Comparison of ENCODE assay signal across 8 mouse cellular contexts in genomic region chr9:113990547-113991248, GRCm38 (mm10). TPM values are rescaled to one million over a fixed set of nuclear protein-coding genes. Genes with fewer than 3 reads are reported as not detected.
DNase-seq lines count a peak whose midpoint lies in the region; ATAC-seq lines count a peak whose summit lies in the region.

No protein-coding gene starts in this region.

- H3K9me3 ChIP-seq in heart, embryonic 14.5 days (ENCODE audit: control insufficient read depth, low read length), result no peaks in the 10 kb centered on the region
- no peaks in the 10 kb centered on the region for H3K9me3 ChIP-seq in liver, embryonic 13.5 days (replicated peaks)
- H3K9me3 ChIP-seq in neural tube, embryonic 11.5 days (ENCODE audit: control insufficient read depth, low read length), result no peaks in the 10 kb centered on the region
- no peaks in the 10 kb centered on the region for H3K9me3 ChIP-seq in stomach, embryonic 16.5 days (replicated peaks; ENCODE audit: control insufficient read depth, low read length)

- H3K27me3 ChIP-seq in heart, embryonic 14.5 days (ENCODE audit: control insufficient read depth, insufficient read depth, low read length), result no peaks in the 10 kb centered on the region
- H3K27me3 ChIP-seq in liver, embryonic 13.5 days, result no peaks in the 10 kb centered on the region
- H3K27me3 ChIP-seq in neural tube, embryonic 11.5 days (ENCODE audit: control insufficient read depth, insufficient read depth, low read length), result no peaks in the 10 kb centered on the region
- no peaks in the 10 kb centered on the region for H3K27me3 ChIP-seq in stomach, embryonic 16.5 days (ENCODE audit: control insufficient read depth, insufficient read depth, low read length)

- DNase-seq in CD4-positive, CD25-positive, alpha-beta regulatory T cell, adult 2 months (ENCODE audit: low read depth, low spot score), result peak; percentile 87
- peak; percentile 75 for DNase-seq in c-Kit-negative CD71-positive TER-119-positive erythroid progenitor cells, embryonic 14.5 days (ENCODE audit: low read depth, low spot score)
- peak; percentile 67 for DNase-seq in fibroblast of lung, adult 2 months (ENCODE audit: low read depth)
- peak; percentile 93 for DNase-seq in kidney, postnatal 10 days
- DNase-seq in liver, embryonic 13.5 days, result peak; percentile 72
- peak; percentile 85 for DNase-seq in neural tube, embryonic 11.5 days (ENCODE audit: low spot score)

- peak overlapping the region; percentile 3; a peak in 2 of 4 replicates for H3K4me3 ChIP-seq in heart, embryonic 14.5 days (ENCODE audit: control insufficient read depth in 1 of 2, insufficient read depth in 1 of 2, low read depth in 1 of 2, low read length in 2 of 2)
- peak overlapping the region; percentile 36 for H3K4me3 ChIP-seq in liver, embryonic 13.5 days (replicated peaks)
- H3K4me3 ChIP-seq in neural tube, embryonic 11.5 days (ENCODE audit: low read depth, low read length), result no peak overlapping the region
- peak overlapping the region; percentile 27 for H3K4me3 ChIP-seq in stomach, embryonic 16.5 days (replicated peaks; ENCODE audit: low read length)

- H3K9ac ChIP-seq in heart, embryonic 14.5 days (ENCODE audit: low read length), result peak overlapping the region; percentile 59; the same call in 1 of the 2 replicates
- peak overlapping the region; percentile 40 for H3K9ac ChIP-seq in liver, embryonic 13.5 days
- no peak overlapping the region for H3K9ac ChIP-seq in neural tube, embryonic 11.5 days (ENCODE audit: low read length)
- H3K9ac ChIP-seq in stomach, embryonic 16.5 days (ENCODE audit: low read length), result peak overlapping the region; percentile 19; the same call in 1 of the 2 replicates

- 22% methylated on average over 18 of the region's 18 CpGs for WGBS in heart, embryonic 14.5 days
- WGBS in liver, embryonic 13.5 days (ENCODE audit: insufficient replicate concordance), result 20% methylated on average over 18 of the region's 18 CpGs
- 27% methylated on average over 18 of the region's 18 CpGs for WGBS in neural tube, embryonic 11.5 days
- 22% methylated on average over 18 of the region's 18 CpGs for WGBS in stomach, embryonic 16.5 days

- no peaks in the 10 kb centered on the region for H3K36me3 ChIP-seq in heart, embryonic 14.5 days (ENCODE audit: control insufficient read depth, insufficient read depth, low read length)
- no peaks in the 10 kb centered on the region for H3K36me3 ChIP-seq in liver, embryonic 13.5 days
- H3K36me3 ChIP-seq in neural tube, embryonic 11.5 days (ENCODE audit: control insufficient read depth, insufficient read depth, low read length), result no peaks in the 10 kb centered on the region
- H3K36me3 ChIP-seq in stomach, embryonic 16.5 days (ENCODE audit: control insufficient read depth, insufficient read depth, low read length), result no peaks in the 10 kb centered on the region

- H3K4me1 ChIP-seq in heart, embryonic 14.5 days (ENCODE audit: control insufficient read depth in 2 of 2, insufficient read depth in 2 of 2, low read length in 2 of 2), result peaks cover 2 to 3% of the 10 kb centered on the region in 2 experiments; a peak in 2 of 4 replicates
- H3K4me1 ChIP-seq in liver, embryonic 13.5 days (replicated peaks), result peaks cover 11% of the 10 kb centered on the region
- H3K4me1 ChIP-seq in neural tube, embryonic 11.5 days (ENCODE audit: control insufficient read depth, insufficient read depth, low read length), result no peaks in the 10 kb centered on the region
- no peaks in the 10 kb centered on the region for H3K4me1 ChIP-seq in stomach, embryonic 16.5 days (ENCODE audit: control insufficient read depth, insufficient read depth, low read length)

- no peak for ATAC-seq in heart, embryonic 14.5 days (ENCODE audit: insufficient number of reproducible peaks, insufficient read depth, low FRiP score, low read depth)
- peak; percentile 80 for ATAC-seq in liver, embryonic 13.5 days (ENCODE audit: low read depth)
- peak; percentile 67 for ATAC-seq in neural tube, embryonic 11.5 days (ENCODE audit: insufficient read depth, low FRiP score, low TSS enrichment)
- ATAC-seq in stomach, embryonic 16.5 days (ENCODE audit: insufficient read depth, low FRiP score), result peak; percentile 75; the same call in 1 of the 2 replicates

- no peak overlapping the region for H3K27ac ChIP-seq in heart, embryonic 14.5 days (replicated peaks in 1 of 2; ENCODE audit: control insufficient read depth in 1 of 2, insufficient read depth in 1 of 2, low read depth in 2 of 2, low read length in 2 of 2)
- H3K27ac ChIP-seq in liver, embryonic 13.5 days, result no peak overlapping the region
- H3K27ac ChIP-seq in neural tube, embryonic 11.5 days (ENCODE audit: low read depth, low read length), result no peak overlapping the region
- no peak overlapping the region for H3K27ac ChIP-seq in stomach, embryonic 16.5 days (ENCODE audit: low read length)

- H3K4me2 ChIP-seq in heart, embryonic 14.5 days (ENCODE audit: low read length), result peak overlapping the region; percentile 67
- H3K4me2 ChIP-seq in liver, embryonic 13.5 days, result peak overlapping the region; percentile 60
- peak overlapping the region; percentile 6; the same call in 1 of the 2 replicates for H3K4me2 ChIP-seq in neural tube, embryonic 11.5 days (ENCODE audit: low read depth)
- peak overlapping the region; percentile 49 for H3K4me2 ChIP-seq in stomach, embryonic 16.5 days (ENCODE audit: low read depth, low read length)

RNA-seq across cellular contexts. Expression of gene Fbxl2, which starts 55.3 kb away (rescaled TPM):
- polyA plus RNA-seq in heart, embryonic 14.5 days (2014; fragmentation: Nextera tagmentation; extraction: Ambion mirVana), result 1.9 and 2.7 TPM in 2 replicates
- 0.80 TPM in 2 replicates for polyA plus RNA-seq in liver, embryonic 13.5 days (2015; fragmentation: Nextera tagmentation; extraction: Ambion mirVana)
- 6.9 and 9.0 TPM in 2 replicates for polyA plus RNA-seq in neural tube, embryonic 11.5 days (2014; fragmentation: Nextera tagmentation; extraction: Ambion mirVana)
- 2.2 and 2.8 TPM in 2 replicates for polyA plus RNA-seq in stomach, embryonic 16.5 days (2015; fragmentation: Nextera tagmentation; extraction: Ambion mirVana)

RNA-seq across cellular contexts. Expression of gene Ubp1, which starts 60.0 kb away (rescaled TPM):
- 25.9 and 27.6 TPM in 2 replicates for polyA plus RNA-seq in heart, embryonic 14.5 days (2014; fragmentation: Nextera tagmentation; extraction: Ambion mirVana)
- 48.4 and 52.8 TPM in 2 replicates for polyA plus RNA-seq in liver, embryonic 13.5 days (2015; fragmentation: Nextera tagmentation; extraction: Ambion mirVana)
- 50.1 and 52.9 TPM in 2 replicates for polyA plus RNA-seq in neural tube, embryonic 11.5 days (2014; fragmentation: Nextera tagmentation; extraction: Ambion mirVana)
- 22.7 and 25.2 TPM in 2 replicates for polyA plus RNA-seq in stomach, embryonic 16.5 days (2015; fragmentation: Nextera tagmentation; extraction: Ambion mirVana)

Comparison
In these comparisons a context has a peak if more than half of its experiments do, and no peak if none do; other contexts are left out.
1. H3K4me2 ChIP-seq: peak in every context shown above with its lines; median percentile 67 in heart, embryonic 14.5 days; 60 in liver, embryonic 13.5 days; 49 in stomach, embryonic 16.5 days; 6 in neural tube, embryonic 11.5 days.